Mouse (Mus musculus): Measurements from ENCODE around the gene Catsperd.

DNA sequence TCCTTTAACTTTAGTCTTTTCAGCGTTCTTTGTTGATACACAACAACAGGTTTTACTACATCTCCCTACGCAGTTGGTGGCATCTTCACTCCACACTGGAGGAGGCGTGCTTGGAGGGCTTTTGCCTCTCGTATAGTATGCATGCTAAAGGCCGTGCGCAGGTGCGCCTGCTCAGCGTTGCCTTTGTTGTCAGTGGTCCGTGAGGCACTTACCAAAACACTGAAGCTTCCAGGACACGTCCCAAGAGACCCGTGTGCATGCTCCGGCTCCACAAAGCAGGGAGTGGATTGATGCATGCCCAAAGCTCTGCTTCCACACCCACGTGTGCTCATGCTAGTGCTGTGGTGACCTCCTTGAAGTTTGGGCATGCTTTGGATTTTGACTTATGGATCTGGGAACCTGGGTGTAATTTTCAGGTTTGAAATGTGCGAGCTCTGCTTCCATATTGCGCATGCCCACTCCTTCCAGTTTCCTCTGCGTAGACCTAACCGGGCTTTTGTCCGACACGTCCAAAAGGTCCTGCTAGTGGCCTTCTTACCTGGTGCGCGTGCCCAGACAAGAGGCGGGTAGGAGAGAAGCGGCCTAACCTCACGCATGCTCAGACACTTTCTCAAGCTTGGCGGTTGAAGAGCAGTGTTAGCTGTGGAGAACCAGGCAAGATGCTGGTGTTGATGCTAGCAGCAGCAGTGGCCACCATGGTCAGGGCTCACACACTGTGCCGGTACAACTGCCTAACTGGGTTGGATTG, at the start of gene Catsperd:
- TF ChIP-seq GATA1 (IDR thresholded peaks at IDR 0.05; ENCODE audit: low read depth, low read length): no peak
- no peak for TF ChIP-seq CHD2 (IDR thresholded peaks at IDR 0.05; ENCODE audit: low read length)
- no peak for TF ChIP-seq CTCF (IDR thresholded peaks at IDR 0.05 in 2 of 3, conservative IDR thresholded peaks at IDR 0.05 in 1 of 3; ENCODE audit: control insufficient read depth in 1 of 3, insufficient read depth in 1 of 3, low read depth in 2 of 3, low read length in 3 of 3, poor library complexity in 1 of 3, severe bottlenecking in 1 of 3)
- TF ChIP-seq MAX (IDR thresholded peaks at IDR 0.05; ENCODE audit: low read length): no peak

Data from MEL (cell line).